ENCODE assay signal across 8 mouse cellular contexts in the genomic region with DNA sequence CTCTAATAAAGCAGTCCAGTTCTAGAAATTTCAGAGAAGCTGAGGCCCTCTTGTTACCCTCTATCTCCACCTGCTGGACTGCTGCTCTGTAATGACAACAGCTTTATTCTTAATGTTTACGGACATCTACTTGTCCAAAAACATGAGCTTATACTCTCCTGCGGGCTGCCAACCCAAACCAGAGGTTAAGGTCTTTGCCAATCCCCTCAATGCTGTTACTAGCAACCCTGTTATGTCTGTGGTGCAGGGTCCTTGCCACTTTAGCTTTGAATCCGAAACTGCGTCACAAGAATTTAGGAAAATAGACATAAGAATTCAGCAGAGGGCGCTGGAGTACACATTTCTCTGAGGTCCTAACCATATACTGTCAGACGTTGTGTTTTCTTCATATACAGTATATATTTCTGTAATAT. TPM values are rescaled to one million over a fixed set of nuclear protein-coding genes. Genes with fewer than 3 reads are reported as not detected.
DNase-seq lines count a peak whose midpoint lies in the region; ATAC-seq and TF ChIP-seq lines count a peak whose summit lies in the region.

No protein-coding gene starts in this region.

- no peaks in the 10 kb centered on the region for H3K9me3 ChIP-seq in hindbrain, embryonic 13.5 days
- H3K9me3 ChIP-seq in lung, embryonic 14.5 days (ENCODE audit: low read depth, low read length): no peaks in the 10 kb centered on the region

- H3K4me2 ChIP-seq in hindbrain, embryonic 13.5 days: peak overlapping the region; percentile 53
- H3K4me2 ChIP-seq in lung, embryonic 14.5 days: peak overlapping the region; percentile 40; the same call in 1 of the 2 replicates

- peak overlapping the region; percentile 59; the same call in 1 of the 2 replicates for H3K9ac ChIP-seq in hindbrain, embryonic 13.5 days
- peak overlapping the region; percentile 34; the same call in 1 of the 2 replicates for H3K9ac ChIP-seq in lung, embryonic 14.5 days

- no peaks in the 10 kb centered on the region for H3K27me3 ChIP-seq in hindbrain, embryonic 13.5 days
- H3K27me3 ChIP-seq in lung, embryonic 14.5 days (ENCODE audit: insufficient read depth, low read length): no peaks in the 10 kb centered on the region

- H3K27ac ChIP-seq in hindbrain, embryonic 13.5 days: no peak overlapping the region
- no peak overlapping the region for H3K27ac ChIP-seq in lung, embryonic 14.5 days (ENCODE audit: low read depth)

- 15% methylated on average over 6 of the region's 6 CpGs for WGBS in hindbrain, embryonic 13.5 days
- WGBS in lung, embryonic 14.5 days: 6% methylated on average over 6 of the region's 6 CpGs

- peak; percentile 91 for ATAC-seq in hindbrain, embryonic 13.5 days (ENCODE audit: low FRiP score)
- ATAC-seq in lung, embryonic 14.5 days (ENCODE audit: insufficient read depth): peak; percentile 79

- H3K4me3 ChIP-seq in hindbrain, embryonic 13.5 days: peak overlapping the region; percentile 36
- peak overlapping the region; percentile 28 for H3K4me3 ChIP-seq in lung, embryonic 14.5 days (ENCODE audit: low read depth, low read length)

- peak; percentile 57 for TF ChIP-seq CTCF in lung, embryonic 14.5 days (IDR thresholded peaks at IDR 0.05; ENCODE audit: low read depth)

- H3K4me1 ChIP-seq in hindbrain, embryonic 13.5 days (replicated peaks): no peaks in the 10 kb centered on the region
- no peaks in the 10 kb centered on the region for H3K4me1 ChIP-seq in lung, embryonic 14.5 days (ENCODE audit: insufficient read depth)

- no peaks in the 10 kb centered on the region for H3K36me3 ChIP-seq in hindbrain, embryonic 13.5 days
- no peaks in the 10 kb centered on the region for H3K36me3 ChIP-seq in lung, embryonic 14.5 days (ENCODE audit: insufficient read depth)

- DNase-seq in T-cell, adult 2 months (ENCODE audit: low spot score): peak; percentile 2
- peak; percentile 34 for DNase-seq in cerebellum, adult 8-10 months
- peak; percentile 1 to 80 for DNase-seq in frontal cortex, adult 2 months (ENCODE audit: extremely low spot score in 1 of 2, low spot score in 1 of 2)
- DNase-seq in layer of hippocampus, adult 9-11 months: peak; percentile 25
- peak; percentile 81 for DNase-seq in lung, embryonic 14.5 days
- peak; percentile 3 for DNase-seq in ovary, postnatal 10 days (ENCODE audit: low spot score)
- DNase-seq in urinary bladder, postnatal 36 days (ENCODE audit: low spot score in 2 of 2): peak; percentile 1 to 24

RNA-seq across cellular contexts. Expression of gene Eda2r, which starts 54.4 kb away (rescaled TPM):
- 0.08 and 0.12 TPM in 2 replicates for polyA plus RNA-seq in frontal cortex, adult 2 months (2012; rRNA removed)
- 0.49 and 0.65 TPM in 2 replicates for polyA plus RNA-seq in hindbrain, embryonic 13.5 days (2015; fragmentation: Nextera tagmentation; extraction: Ambion mirVana)
- polyA plus RNA-seq in lung, embryonic 14.5 days (2014; fragmentation: Nextera tagmentation; extraction: Ambion mirVana): 1.4 TPM in 2 replicates

Comparison
In these comparisons a context has a peak if more than half of its experiments do, and no peak if none do; other contexts are left out.
1. DNase-seq: peak in every context shown above with its lines; median percentile 81 in lung, embryonic 14.5 days; 40 in frontal cortex, adult 2 months; 34 in cerebellum, adult 8-10 months; 25 in layer of hippocampus, adult 9-11 months; 12 in urinary bladder, postnatal 36 days; 3 in ovary, postnatal 10 days; 2 in T-cell, adult 2 months.